Mouse (Mus musculus) MEL (cell line): ENCODE measurements around the gene Mpnd. TPM values are rescaled to one million over a fixed set of nuclear protein-coding genes. Genes with fewer than 3 reads are reported as not detected.

Experiments used
- DNase-seq: peaks from one replicate; pipeline ENCODE4 v3.0.0; 2011; ENCODE audit warnings: low read depth, low spot score
- H3K27ac ChIP-seq: 2 replicates; pipeline ENCODE4 v1.5.1; 2012; ENCODE audit warnings: low read depth, mild to moderate bottlenecking, control low read depth, low read length, moderate library complexity; ENCODE audit not compliant: control insufficient read depth
- H3K27me3 ChIP-seq, 2 experiments: fragments of 150-350 bp in 1 of 2; sonication (generic) in 1 of 2; 2 replicates each; pipeline ENCODE4 v1.6.1; 2012; ENCODE audit warnings: low read length in 2 of 2, mild to moderate bottlenecking in 2 of 2, improper control_type of control experiment in 1 of 2, moderate library complexity in 1 of 2; ENCODE audit not compliant: insufficient read depth in 2 of 2, control insufficient read depth in 1 of 2
- H3K36me3 ChIP-seq, 2 experiments: 2 replicates each; pipeline ENCODE4 v1.6.1; 2012 to 2014; ENCODE audit warnings: low read length in 2 of 2, improper control_type of control experiment in 1 of 2, inconsistent platforms in 1 of 2, mild to moderate bottlenecking in 1 of 2; ENCODE audit not compliant: insufficient read depth in 2 of 2, control insufficient read depth in 1 of 2
- H3K4me1 ChIP-seq, 2 experiments: fragments of 150-350 bp in 1 of 2; sonication (generic) in 1 of 2; 2 replicates each; pipeline ENCODE4 v1.6.1; 2012; ENCODE audit warnings: low read length in 2 of 2, improper control_type of control experiment in 1 of 2, mild to moderate bottlenecking in 1 of 2; ENCODE audit not compliant: insufficient read depth in 2 of 2, control insufficient read depth in 1 of 2
- H3K4me3 ChIP-seq, 2 experiments: fragments of 150-350 bp in 1 of 2; sonication (generic) in 1 of 2; 2 replicates each; pipeline ENCODE4 v1.5.1; 2012; ENCODE audit warnings: low read depth in 2 of 2, low read length in 2 of 2, mild to moderate bottlenecking in 2 of 2, moderate library complexity in 2 of 2, control low read depth in 1 of 2, improper control_type of control experiment in 1 of 2; ENCODE audit not compliant: control insufficient read depth in 1 of 2, insufficient read depth in 1 of 2
- H3K79me2 ChIP-seq: 2 replicates; pipeline ENCODE4 v1.6.1; 2012; ENCODE audit warnings: mild to moderate bottlenecking, low read length, moderate library complexity; ENCODE audit not compliant: control insufficient read depth, poor library complexity, insufficient read depth
- H3K9ac ChIP-seq: 2 replicates; pipeline ENCODE4 v1.6.1; 2012; ENCODE audit warnings: low read depth, mild to moderate bottlenecking, control low read depth, low read length, moderate library complexity; ENCODE audit not compliant: control insufficient read depth, poor library complexity, severe bottlenecking
- H3K9me3 ChIP-seq: fragments of 150-350 bp; sonication (generic); replicated peaks from 2 replicates; pipeline ENCODE4 v1.6.1; 2012; ENCODE audit warnings: mild to moderate bottlenecking, low read length, improper control_type of control experiment, moderate library complexity; ENCODE audit not compliant: insufficient read depth
- CHD1 ChIP-seq: IDR thresholded peaks from 2 replicates; pipeline ENCODE4 v1.6.1; 2012; ENCODE audit warnings: low read depth, mild to moderate bottlenecking, inconsistent platforms, low read length, improper control_type of control experiment
- EP300 ChIP-seq, 2 experiments: IDR thresholded peaks; 2 replicates each; pipeline ENCODE4 v1.6.1; 2011; ENCODE audit warnings: improper control_type of control experiment in 2 of 2, low read length in 2 of 2, low read depth in 1 of 2, mild to moderate bottlenecking in 1 of 2
- ETS1 ChIP-seq: IDR thresholded peaks from 2 replicates; pipeline ENCODE4 v1.6.1; 2012; ENCODE audit warnings: low read depth, mild to moderate bottlenecking, inconsistent platforms, low read length, improper control_type of control experiment, moderate library complexity
- GABPA ChIP-seq: IDR thresholded peaks from 2 replicates; pipeline ENCODE4 v1.6.1; 2012; ENCODE audit warnings: low read depth, mild to moderate bottlenecking, inconsistent platforms, low read length, improper control_type of control experiment, moderate library complexity
- GATA1 ChIP-seq: IDR thresholded peaks from 2 replicates; pipeline ENCODE4 v1.6.1; 2011; ENCODE audit warnings: low read depth, low read length, improper control_type of control experiment
- KAT2A ChIP-seq: conservative IDR thresholded peaks from 2 replicates; pipeline ENCODE4 v1.6.1; 2012; ENCODE audit warnings: low read depth, low read length, improper control_type of control experiment, inconsistent platforms
- MAFK ChIP-seq: IDR thresholded peaks from 2 replicates; pipeline ENCODE4 v1.6.1; 2011; ENCODE audit warnings: low read depth, mild to moderate bottlenecking, low read length, improper control_type of control experiment, borderline replicate concordance
- MAX ChIP-seq: IDR thresholded peaks from 2 replicates; pipeline ENCODE4 v1.6.1; 2011; ENCODE audit warnings: low read length, improper control_type of control experiment
- MEF2A ChIP-seq: IDR thresholded peaks from 2 replicates; pipeline ENCODE4 v1.6.1; 2014; ENCODE audit warnings: low read depth, mild to moderate bottlenecking, inconsistent platforms, low read length, improper control_type of control experiment; ENCODE audit not compliant: poor library complexity, insufficient replicate concordance, severe bottlenecking; ENCODE audit errors: extremely low read depth
- MYB ChIP-seq: IDR thresholded peaks from 2 replicates; pipeline ENCODE4 v1.6.1; 2011; ENCODE audit warnings: mild to moderate bottlenecking, low read depth, low read length, improper control_type of control experiment
- MYC ChIP-seq: IDR thresholded peaks from 2 replicates; pipeline ENCODE4 v1.6.1; 2011; ENCODE audit warnings: low read depth, mild to moderate bottlenecking, low read length, improper control_type of control experiment, moderate library complexity
- POLR2AphosphoS2 ChIP-seq: IDR thresholded peaks from 2 replicates; pipeline ENCODE4 v1.6.1; 2011; ENCODE audit warnings: low read length, improper control_type of control experiment
- RCOR1 ChIP-seq: IDR thresholded peaks from 2 replicates; pipeline ENCODE4 v1.6.1; 2012; ENCODE audit warnings: low read depth, mild to moderate bottlenecking, inconsistent platforms, low read length, improper control_type of control experiment
- SIN3A ChIP-seq: IDR thresholded peaks from 2 replicates; pipeline ENCODE4 v1.6.1; 2012; ENCODE audit warnings: low read length, improper control_type of control experiment, inconsistent platforms
- SMC3 ChIP-seq: IDR thresholded peaks from 2 replicates; pipeline ENCODE4 v1.6.1; 2011; ENCODE audit warnings: low read depth, low read length, improper control_type of control experiment
- USF1 ChIP-seq: IDR thresholded peaks from 2 replicates; pipeline ENCODE4 v1.6.1; 2014; ENCODE audit warnings: low read depth, mild to moderate bottlenecking, inconsistent platforms, low read length, improper control_type of control experiment, moderate library complexity
- ZC3H11A ChIP-seq: IDR thresholded peaks from 2 replicates; pipeline ENCODE4 v1.6.1; 2012; ENCODE audit warnings: low read depth, mild to moderate bottlenecking, inconsistent platforms, low read length, improper control_type of control experiment
- polyA plus RNA-seq, 2 experiments: library from polyadenylated mRNA; stranded (reverse) in 1 of 2; unstranded in 1 of 2; fragments of >175 nt in 1 of 2; fragments of >200 nt in 1 of 2; gene quantifications; 2 replicates each; pipeline versions ENCODE4 v1.2.1 to v1.2.4; 2012; ENCODE audit warnings: low replicate concordance in 2 of 2, low read depth in 1 of 2; ENCODE audit not compliant: insufficient read length in 2 of 2, insufficient read depth in 1 of 2, missing spikeins in 1 of 2
- total RNA-seq: library from RNA; depleted of rRNA; stranded (reverse); fragments of 300-350 nt; gene quantifications from 2 replicates; pipeline ENCODE4 v1.2.3, GENCODE M21; 2012

Mpnd gene
- total and polyA plus RNA-seq, 3 experiments: 3.9 to 18.3 TPM; not detected in 1

DNA sequence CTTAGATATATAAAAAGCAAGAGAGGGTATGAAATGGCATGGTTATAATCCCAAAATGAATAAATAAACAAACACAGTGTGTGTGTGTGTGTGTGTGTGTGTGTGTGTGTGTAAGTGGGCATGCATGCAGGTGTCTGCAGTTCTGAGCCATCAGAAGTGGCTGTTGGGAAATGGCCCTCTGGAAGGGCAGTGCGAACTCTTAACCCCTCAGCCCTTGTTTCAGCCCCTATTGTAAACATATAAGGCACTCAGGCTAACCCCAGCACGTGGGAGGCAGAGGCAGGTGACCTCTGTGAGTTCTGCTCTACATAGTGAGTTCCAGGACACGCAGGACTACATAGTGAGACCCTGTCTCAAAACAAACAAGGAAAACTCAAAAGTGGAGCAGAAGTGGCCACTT lies 28.2 kb upstream of the Mpnd start (continued):
- no peak for TF ChIP-seq CHD1
- TF ChIP-seq USF1: no peak
- TF ChIP-seq GATA1: no peak
- no peak for TF ChIP-seq MYB
- TF ChIP-seq SMC3: no peak

DNA sequence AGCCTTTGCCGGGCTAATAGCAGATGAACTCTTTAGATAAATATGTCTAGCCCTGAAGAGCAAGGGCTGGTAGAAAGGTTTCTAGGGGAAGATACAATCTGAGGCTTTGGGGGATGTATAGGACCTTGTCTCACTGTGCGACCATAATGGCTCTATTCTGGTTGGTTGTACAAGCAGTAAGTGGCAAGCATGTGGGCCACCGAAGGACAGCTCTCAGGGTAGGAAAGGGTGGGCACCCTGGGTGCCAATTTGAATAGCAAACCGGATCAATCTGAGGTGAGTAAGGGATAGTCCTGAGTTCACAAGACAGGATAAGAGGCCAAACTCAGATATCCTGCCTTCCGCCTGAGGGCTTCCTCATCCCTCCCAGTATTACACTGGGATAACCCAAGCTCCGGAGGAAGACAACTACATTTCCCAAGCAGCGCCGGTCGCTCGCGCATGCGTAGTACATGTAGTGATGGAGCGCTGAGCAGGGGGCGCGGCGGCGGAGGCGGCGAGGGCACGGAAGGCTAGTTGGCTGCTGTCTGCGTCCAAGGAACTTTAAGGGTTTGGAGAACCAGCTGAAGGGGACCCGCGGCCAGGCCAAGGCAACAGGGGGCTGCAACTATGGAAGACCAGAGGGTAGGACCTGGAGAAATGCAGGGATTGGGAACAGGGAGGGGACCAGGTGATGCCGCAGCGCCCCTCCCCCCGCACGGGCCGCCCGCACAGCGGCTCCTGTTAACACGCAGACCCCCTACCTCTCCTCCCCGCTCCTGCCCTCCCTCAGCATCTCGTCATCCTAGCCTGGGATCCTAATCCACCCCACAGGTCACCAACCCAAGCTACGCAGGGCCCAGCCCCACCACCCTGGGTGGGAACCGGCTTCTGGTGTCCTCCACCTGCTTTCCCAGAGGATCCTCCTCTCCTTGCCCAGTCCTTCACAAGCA lies 19.2 kb upstream of the Mpnd start, which contains the start of gene Fsd1:
Gene Fsd1 (plus strand): TSS at position 480 of the 932 bp plus-strand sequence.
- H3K27ac ChIP-seq: no peak within 1 kb of the TSS
- peaks cover 0 to 1% of the 10 kb centered on the region in 2 experiments; a peak in 1 of 4 replicates for H3K27me3 ChIP-seq
- TF ChIP-seq GABPA: no peak
- TF ChIP-seq ETS1: no peak
- no peak for TF ChIP-seq RCOR1
- no peaks in the 10 kb centered on the region for H3K4me1 ChIP-seq
- no peaks in the 10 kb centered on the region for H3K36me3 ChIP-seq
- no peaks in the 10 kb centered on the region for H3K9me3 ChIP-seq
- no peak within 1 kb of the TSS for H3K4me3 ChIP-seq
- no peaks in the 10 kb centered on the region for H3K79me2 ChIP-seq
- no peak within 1 kb of the TSS for H3K9ac ChIP-seq
- no peak for DNase-seq

DNA sequence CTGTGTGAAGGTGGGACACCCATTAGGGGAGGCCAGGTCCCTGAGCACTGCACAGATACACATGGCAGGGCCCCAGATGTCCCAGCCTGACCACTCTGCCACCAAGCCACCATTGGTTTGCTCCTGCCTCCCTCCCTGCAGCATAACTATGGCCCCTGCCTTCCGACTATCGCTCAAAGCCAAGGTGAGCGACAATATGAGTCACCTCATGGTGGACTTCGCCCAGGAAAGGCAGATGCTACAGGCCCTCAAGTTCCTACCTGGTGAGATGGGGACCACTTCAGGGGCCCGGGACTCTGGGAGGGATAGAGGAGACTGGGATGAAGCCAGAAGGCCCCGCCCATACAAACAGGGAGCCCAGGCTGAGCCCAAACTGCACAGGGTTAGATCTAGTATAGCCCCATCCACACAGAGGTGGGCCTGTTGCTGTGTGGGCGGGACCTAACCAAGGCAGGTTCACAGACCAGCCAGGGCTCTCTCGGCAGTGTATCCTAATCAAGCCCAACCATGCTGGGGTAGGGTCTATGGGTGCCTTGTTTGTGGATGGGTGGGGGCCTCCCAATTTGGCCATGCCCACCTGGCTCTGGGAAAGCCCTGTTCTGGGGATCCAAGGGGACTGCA lies 15.1 kb upstream of the Mpnd start:
- no peaks in the 10 kb centered on the region for H3K9me3 ChIP-seq
- no peak for TF ChIP-seq ZC3H11A
- TF ChIP-seq MYC: no peak
- no peak for TF ChIP-seq MAX
- no peak for TF ChIP-seq KAT2A
- no peak for TF ChIP-seq MAFK
- TF ChIP-seq SMC3: no peak
- no peak for TF ChIP-seq MEF2A
- no peak for TF ChIP-seq EP300 (IDR thresholded peaks at IDR 0.05; ENCODE audit: low read depth in 1 of 2, low read length in 2 of 2)
- no peak for TF ChIP-seq SIN3A
- no peak for TF ChIP-seq POLR2AphosphoS2
- no peak overlapping the region for H3K9ac ChIP-seq
- no peak overlapping the region for H3K27ac ChIP-seq
- no peak for DNase-seq
- no peaks in the 10 kb centered on the region for H3K4me1 ChIP-seq
- no peaks in the 10 kb centered on the region for H3K79me2 ChIP-seq
- peaks cover 2 to 4% of the 10 kb centered on the region in 2 experiments; a peak in 3 of 4 replicates for H3K27me3 ChIP-seq
- no peaks in the 10 kb centered on the region for H3K36me3 ChIP-seq
- no peak overlapping the region for H3K4me3 ChIP-seq
